Mouse (Mus musculus): ENCODE data around the gene Scin. TPM values are rescaled to one million over a fixed set of nuclear protein-coding genes. Genes with fewer than 3 reads are reported as not detected.

Scin gene
- polyA plus RNA-seq, 1 experiment = not detected

GRCm38 (mm10) chr12:40097449-40097848, 36.6 kb downstream of the Scin start:
- Histone ChIP-seq H3K79me3 (ENCODE audit: low read depth) (no peaks in the 10 kb centered on the region), H3ac (ENCODE audit: control insufficient read depth, insufficient read length, low read depth) (no peak overlapping the region), H3K36me3 (ENCODE audit: control insufficient read depth, insufficient read depth) (no peaks in the 10 kb centered on the region), H3K27me3 (ENCODE audit: control insufficient read depth, insufficient read depth, insufficient read length) (no peaks in the 10 kb centered on the region), H3K79me2 (ENCODE audit: control insufficient read depth, insufficient read depth) (no peaks in the 10 kb centered on the region), H3K4me3 (ENCODE audit: insufficient read depth, poor library complexity, severe bottlenecking) (no peak overlapping the region)
- TF ChIP-seq MYOG (IDR thresholded peaks at IDR 0.05; ENCODE audit: control insufficient read depth, extremely low read depth, insufficient read length) (no peak), MYOD1 (IDR thresholded peaks at IDR 0.05; ENCODE audit: control insufficient read depth, insufficient read length, low read depth) (no peak), CTCF (IDR thresholded peaks at IDR 0.05; ENCODE audit: control insufficient read depth, insufficient read depth, insufficient read length) (no peak), MAX (IDR thresholded peaks at IDR 0.05) (no peak), CEBPB (IDR thresholded peaks at IDR 0.05; ENCODE audit: low read depth) (no peak), FOSL1 (IDR thresholded peaks at IDR 0.05; ENCODE audit: insufficient read depth, low read length, poor library complexity, severe bottlenecking) (no peak), USF1 (IDR thresholded peaks at IDR 0.05; ENCODE audit: low read depth) (no peak)

- H3K79me2 ChIP-seq (ENCODE audit: control insufficient read depth, insufficient read depth) = no peaks in the 10 kb centered on the region
- no peak overlapping the region for H3K4me3 ChIP-seq (ENCODE audit: insufficient read depth, poor library complexity, severe bottlenecking)
- H3K36me3 ChIP-seq (ENCODE audit: control insufficient read depth, insufficient read depth) = no peaks in the 10 kb centered on the region
- TF ChIP-seq FOSL1 (IDR thresholded peaks at IDR 0.05; ENCODE audit: insufficient read depth, low read length, poor library complexity, severe bottlenecking) = no peak
- TF ChIP-seq MYOD1 (IDR thresholded peaks at IDR 0.05; ENCODE audit: control insufficient read depth, insufficient read length, low read depth) = no peak
- no peak for TF ChIP-seq CTCF (IDR thresholded peaks at IDR 0.05; ENCODE audit: control insufficient read depth, insufficient read depth, insufficient read length)
- H3K79me3 ChIP-seq (ENCODE audit: low read depth) = no peaks in the 10 kb centered on the region
- no peaks in the 10 kb centered on the region for H3K27me3 ChIP-seq (ENCODE audit: control insufficient read depth, insufficient read depth, insufficient read length)
- H3ac ChIP-seq (ENCODE audit: control insufficient read depth, insufficient read length, low read depth) = no peak overlapping the region
Observed at GRCm38 (mm10) chr12:40097023-40097422, 37.0 kb downstream of the Scin start.

GRCm38 (mm10) chr12:40096453-40096852, 37.6 kb downstream of the Scin start:
- no peaks in the 10 kb centered on the region for H3K79me3 ChIP-seq (ENCODE audit: low read depth)
- no peaks in the 10 kb centered on the region for H3K27me3 ChIP-seq (ENCODE audit: control insufficient read depth, insufficient read depth, insufficient read length)
- TF ChIP-seq MAX (IDR thresholded peaks at IDR 0.05) (no peak), CEBPB (IDR thresholded peaks at IDR 0.05; ENCODE audit: low read depth) (no peak), MYOD1 (IDR thresholded peaks at IDR 0.05; ENCODE audit: control insufficient read depth, insufficient read length, low read depth) (no peak), USF1 (IDR thresholded peaks at IDR 0.05; ENCODE audit: low read depth) (no peak), FOSL1 (IDR thresholded peaks at IDR 0.05; ENCODE audit: insufficient read depth, low read length, poor library complexity, severe bottlenecking) (no peak), MYOG (IDR thresholded peaks at IDR 0.05; ENCODE audit: control insufficient read depth, extremely low read depth, insufficient read length) (no peak), CTCF (IDR thresholded peaks at IDR 0.05; ENCODE audit: control insufficient read depth, insufficient read depth, insufficient read length) (no peak)
- H3ac ChIP-seq (ENCODE audit: control insufficient read depth, insufficient read length, low read depth) = no peak overlapping the region
- no peaks in the 10 kb centered on the region for H3K79me2 ChIP-seq (ENCODE audit: control insufficient read depth, insufficient read depth)
- H3K4me3 ChIP-seq (ENCODE audit: insufficient read depth, poor library complexity, severe bottlenecking) = no peak overlapping the region
- no peaks in the 10 kb centered on the region for H3K36me3 ChIP-seq (ENCODE audit: control insufficient read depth, insufficient read depth)

GRCm38 (mm10) chr12:40090017-40090416, 44.0 kb downstream of the Scin start:
- H3K36me3 ChIP-seq (ENCODE audit: control insufficient read depth, insufficient read depth) = no peaks in the 10 kb centered on the region
- TF ChIP-seq MYOD1 (IDR thresholded peaks at IDR 0.05; ENCODE audit: control insufficient read depth, insufficient read length, low read depth) = no peak
- no peak for TF ChIP-seq MAX (IDR thresholded peaks at IDR 0.05)
- TF ChIP-seq CTCF (IDR thresholded peaks at IDR 0.05; ENCODE audit: control insufficient read depth, insufficient read depth, insufficient read length) = no peak
- no peak for TF ChIP-seq FOSL1 (IDR thresholded peaks at IDR 0.05; ENCODE audit: insufficient read depth, low read length, poor library complexity, severe bottlenecking)
- TF ChIP-seq CEBPB (IDR thresholded peaks at IDR 0.05; ENCODE audit: low read depth) = no peak
- no peak for TF ChIP-seq USF1 (IDR thresholded peaks at IDR 0.05; ENCODE audit: low read depth)
- TF ChIP-seq MYOG (IDR thresholded peaks at IDR 0.05; ENCODE audit: control insufficient read depth, extremely low read depth, insufficient read length) = no peak
- H3K79me3 ChIP-seq (ENCODE audit: low read depth) = no peaks in the 10 kb centered on the region
- no peaks in the 10 kb centered on the region for H3K79me2 ChIP-seq (ENCODE audit: control insufficient read depth, insufficient read depth)
- H3ac ChIP-seq (ENCODE audit: control insufficient read depth, insufficient read length, low read depth) = no peak overlapping the region
- no peaks in the 10 kb centered on the region for H3K27me3 ChIP-seq (ENCODE audit: control insufficient read depth, insufficient read depth, insufficient read length)
- H3K4me3 ChIP-seq (ENCODE audit: insufficient read depth, poor library complexity, severe bottlenecking) = no peak overlapping the region

- no peaks in the 10 kb centered on the region for H3K79me3 ChIP-seq (ENCODE audit: low read depth)
- H3K4me3 ChIP-seq (ENCODE audit: insufficient read depth, poor library complexity, severe bottlenecking) = no peak overlapping the region
- no peak overlapping the region for H3ac ChIP-seq (ENCODE audit: control insufficient read depth, insufficient read length, low read depth)
- H3K36me3 ChIP-seq (ENCODE audit: control insufficient read depth, insufficient read depth) = no peaks in the 10 kb centered on the region
- TF ChIP-seq MYOD1 (IDR thresholded peaks at IDR 0.05; ENCODE audit: control insufficient read depth, insufficient read length, low read depth) = no peak
- TF ChIP-seq MAX (IDR thresholded peaks at IDR 0.05) = no peak
- H3K79me2 ChIP-seq (ENCODE audit: control insufficient read depth, insufficient read depth) = no peaks in the 10 kb centered on the region
- H3K27me3 ChIP-seq (ENCODE audit: control insufficient read depth, insufficient read depth, insufficient read length) = no peaks in the 10 kb centered on the region
Observed at GRCm38 (mm10) chr12:40085731-40086322, 48.2 kb downstream of the Scin start.

GRCm38 (mm10) chr12:40082453-40083238, 51.4 kb downstream of the Scin start:
- Histone ChIP-seq H3K4me3 (ENCODE audit: insufficient read depth, poor library complexity, severe bottlenecking) (no peak overlapping the region), H3K79me3 (ENCODE audit: low read depth) (no peaks in the 10 kb centered on the region), H3K79me2 (ENCODE audit: control insufficient read depth, insufficient read depth) (no peaks in the 10 kb centered on the region), H3ac (ENCODE audit: control insufficient read depth, insufficient read length, low read depth) (no peak overlapping the region), H3K36me3 (ENCODE audit: control insufficient read depth, insufficient read depth) (no peaks in the 10 kb centered on the region), H3K27me3 (ENCODE audit: control insufficient read depth, insufficient read depth, insufficient read length) (no peaks in the 10 kb centered on the region)
- TF ChIP-seq FOSL1 (IDR thresholded peaks at IDR 0.05; ENCODE audit: insufficient read depth, low read length, poor library complexity, severe bottlenecking) = no peak
- no peak for TF ChIP-seq MYOG (IDR thresholded peaks at IDR 0.05; ENCODE audit: control insufficient read depth, extremely low read depth, insufficient read length)
- no peak for TF ChIP-seq MAX (IDR thresholded peaks at IDR 0.05)
- TF ChIP-seq CEBPB (IDR thresholded peaks at IDR 0.05; ENCODE audit: low read depth) = no peak
- TF ChIP-seq MYOD1 (IDR thresholded peaks at IDR 0.05; ENCODE audit: control insufficient read depth, insufficient read length, low read depth) = no peak
- no peak for TF ChIP-seq USF1 (IDR thresholded peaks at IDR 0.05; ENCODE audit: low read depth)
- no peak for TF ChIP-seq CTCF (IDR thresholded peaks at IDR 0.05; ENCODE audit: control insufficient read depth, insufficient read depth, insufficient read length)

Measured in C2C12 (cell line).